Comparison of ENCODE assay signal across 16 mouse cellular contexts in the genomic region with DNA sequence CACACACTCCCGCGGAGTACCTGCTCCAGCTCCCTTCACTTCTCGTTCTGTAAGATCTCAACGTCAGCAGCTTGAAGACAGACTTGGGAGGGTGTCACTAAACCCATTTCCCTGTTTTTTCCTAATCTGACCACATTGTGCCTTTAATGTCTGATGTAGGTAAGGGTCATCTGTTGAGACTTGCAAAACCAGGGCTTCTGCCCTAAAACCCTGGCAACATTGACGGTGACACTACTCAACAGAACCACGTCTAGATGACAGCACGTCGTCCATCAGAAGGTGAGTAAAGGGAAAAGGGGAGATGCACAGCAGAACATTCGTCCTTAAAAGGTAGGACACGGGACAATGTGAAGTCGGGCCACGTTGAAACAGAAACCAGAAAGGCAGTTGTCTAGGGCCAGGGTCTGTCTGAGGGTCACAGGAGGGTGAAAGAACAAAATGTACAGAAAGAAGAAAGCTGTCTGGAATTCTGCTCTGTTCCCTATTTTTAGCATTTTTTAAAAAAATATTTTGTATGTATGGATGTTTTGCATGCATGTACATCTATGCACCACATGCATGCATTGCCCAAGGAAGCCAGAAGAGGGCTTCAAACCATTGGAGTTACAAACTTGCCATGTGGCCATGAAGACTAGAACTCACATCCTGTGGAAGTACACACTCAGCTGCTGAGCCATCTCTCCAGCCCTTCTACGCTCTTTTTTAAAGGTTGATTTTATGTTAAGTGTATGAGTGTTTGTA. TPM values are rescaled to one million over a fixed set of nuclear protein-coding genes. Genes with fewer than 3 reads are reported as not detected.
DNase-seq lines count a peak whose midpoint lies in the region; ATAC-seq and TF ChIP-seq lines count a peak whose summit lies in the region.
"Had no signal": no experiment of that assay in that cellular context is flagged by ENCODE, and none has a peak within 500 bp of the region (broad histone marks: within the 10 kb centered on the region; RNA-seq: fewer than 3 reads in every experiment).

No protein-coding gene starts in this region.

- H3K9me3 ChIP-seq in intestine, postnatal 0 days (ENCODE audit: control insufficient read depth), result no peaks in the 10 kb centered on the region
- H3K9me3 ChIP-seq in intestine, embryonic 16.5 days (ENCODE audit: control insufficient read depth, low read length), result no peaks in the 10 kb centered on the region
- H3K9me3 ChIP-seq: embryonic facial prominence, embryonic 13.5 days; heart, embryonic 10.5 days; hindbrain, embryonic 12.5 days; liver, embryonic 13.5 days; midbrain, embryonic 10.5 days; neural tube, embryonic 12.5 days had no signal

- peaks cover 27% of the 10 kb centered on the region for H3K36me3 ChIP-seq in intestine, postnatal 0 days (ENCODE audit: control insufficient read depth, insufficient read depth)
- H3K36me3 ChIP-seq in intestine, embryonic 16.5 days (ENCODE audit: control insufficient read depth, insufficient read depth, low read length), result peaks cover 9% of the 10 kb centered on the region
- H3K36me3 ChIP-seq in splenic B cell, adult 2 months (ENCODE audit: control insufficient read depth, insufficient read depth, low read length, poor library complexity, severe bottlenecking), result no peaks in the 10 kb centered on the region

- H3K4me3 ChIP-seq in intestine, postnatal 0 days (ENCODE audit: low read depth, low read length), result no peak overlapping the region
- no peak overlapping the region for H3K4me3 ChIP-seq in intestine, embryonic 16.5 days (ENCODE audit: low read length)
- H3K4me3 ChIP-seq: embryonic facial prominence, embryonic 13.5 days; heart, embryonic 10.5 days; hindbrain, embryonic 12.5 days; liver, embryonic 13.5 days; midbrain, embryonic 10.5 days; neural tube, embryonic 12.5 days had no signal

- 93% methylated on average over 13 of the region's 13 CpGs for WGBS in intestine, postnatal 0 days
- 95% methylated on average over 13 of the region's 13 CpGs for WGBS in intestine, embryonic 16.5 days

- no peak overlapping the region for H3K27ac ChIP-seq in intestine, postnatal 0 days (ENCODE audit: low read depth, low read length)
- H3K27ac ChIP-seq in intestine, embryonic 16.5 days (ENCODE audit: low read length), result no peak overlapping the region
- H3K27ac ChIP-seq: embryonic facial prominence, embryonic 13.5 days; heart, embryonic 10.5 days; hindbrain, embryonic 12.5 days; liver, embryonic 13.5 days; midbrain, embryonic 10.5 days; neural tube, embryonic 12.5 days had no signal

- no peak overlapping the region for H3K9ac ChIP-seq in intestine, postnatal 0 days (ENCODE audit: low read depth, low read length)
- no peak overlapping the region for H3K9ac ChIP-seq in intestine, embryonic 16.5 days (ENCODE audit: low read depth, low read length)
- H3K9ac ChIP-seq: embryonic facial prominence, embryonic 13.5 days; hindbrain, embryonic 12.5 days; liver, embryonic 13.5 days; neural tube, embryonic 12.5 days had no signal

- peak; percentile 59 for TF ChIP-seq CTCF in intestine, postnatal 0 days (IDR thresholded peaks at IDR 0.05; ENCODE audit: low read depth)

- no peaks in the 10 kb centered on the region for H3K4me1 ChIP-seq in intestine, postnatal 0 days (replicated peaks; ENCODE audit: control insufficient read depth, insufficient read depth, low read length)
- no peaks in the 10 kb centered on the region for H3K4me1 ChIP-seq in intestine, embryonic 16.5 days (ENCODE audit: control insufficient read depth, insufficient read depth, low read length)
- H3K4me1 ChIP-seq: liver, embryonic 13.5 days had no signal

- DNase-seq in testis, postnatal 10 days (ENCODE audit: low spot score), result peak; percentile 23
- DNase-seq in testis, postnatal 14 days (ENCODE audit: low spot score), result no peak
- DNase-seq in brain, adult 2 months (ENCODE audit: low read depth, low spot score), result peak; percentile 39
- peak; percentile 32 for DNase-seq in splenic B cell, adult 2 months (ENCODE audit: low read depth, low spot score)
- DNase-seq in adrenal gland, adult 8-10 months, result no peak
- DNase-seq: kidney, postnatal 14 days; liver, embryonic 13.5 days had no signal

- H3K4me2 ChIP-seq in intestine, postnatal 0 days (replicated peaks; ENCODE audit: low read depth), result no peak overlapping the region
- no peak overlapping the region for H3K4me2 ChIP-seq in intestine, embryonic 16.5 days (ENCODE audit: low read depth, low read length)
- H3K4me2 ChIP-seq: embryonic facial prominence, embryonic 13.5 days; hindbrain, embryonic 12.5 days; liver, embryonic 13.5 days; neural tube, embryonic 12.5 days had no signal

- no peak for ATAC-seq in intestine, postnatal 0 days
- ATAC-seq in intestine, embryonic 16.5 days, result no peak
- no peak for ATAC-seq in frontal cortex, adult (ENCODE audit: low TSS enrichment)
- ATAC-seq: forebrain, embryonic 16.5 days had no signal

- no peaks in the 10 kb centered on the region for H3K27me3 ChIP-seq in intestine, postnatal 0 days (replicated peaks; ENCODE audit: control insufficient read depth, insufficient read depth, low read length)
- no peaks in the 10 kb centered on the region for H3K27me3 ChIP-seq in intestine, embryonic 16.5 days (replicated peaks; ENCODE audit: control insufficient read depth, insufficient read depth, low read length)
- H3K27me3 ChIP-seq in splenic B cell, adult 2 months (ENCODE audit: control insufficient read depth, insufficient read depth, low read length, poor library complexity, severe bottlenecking), result no peaks in the 10 kb centered on the region
- H3K27me3 ChIP-seq: embryonic facial prominence, embryonic 13.5 days; hindbrain, embryonic 12.5 days; liver, embryonic 13.5 days; neural tube, embryonic 12.5 days had no signal

RNA-seq across cellular contexts. Expression of gene Ppp1r21, which starts 38.4 kb away (rescaled TPM):
- 25.8 and 27.2 TPM in 2 replicates for polyA plus RNA-seq in intestine, postnatal 0 days (2015; fragmentation: Nextera tagmentation; extraction: Ambion mirVana)
- 16.8 and 17.8 TPM in 2 replicates for polyA plus RNA-seq in intestine, embryonic 16.5 days (2015; fragmentation: Nextera tagmentation; extraction: Ambion mirVana)
- total RNA-seq in adrenal gland, adult 8-10 months (2022), result 10 to 100 TPM; 44.7 to 78.6 (median 59.1) TPM

RNA-seq across cellular contexts. Expression of gene Foxn2, which starts 51.0 kb away (rescaled TPM):
- 11.4 and 13.5 TPM in 2 replicates for polyA plus RNA-seq in intestine, postnatal 0 days (2015; fragmentation: Nextera tagmentation; extraction: Ambion mirVana)
- 14.6 and 15.4 TPM in 2 replicates for polyA plus RNA-seq in intestine, embryonic 16.5 days (2015; fragmentation: Nextera tagmentation; extraction: Ambion mirVana)
- total RNA-seq in adrenal gland, adult 8-10 months (2022), result 10 to 100 TPM; 15.6 to 19.5 (median 17.7) TPM

Comparison
In these comparisons a context has a peak if more than half of its experiments do, and no peak if none do; other contexts are left out.
1. DNase-seq: peak in testis, postnatal 10 days (single experiment), brain, adult 2 months (single experiment) and splenic B cell, adult 2 months (single experiment); none in testis, postnatal 14 days (single experiment) and adrenal gland, adult 8-10 months (single experiment).